Mouse (Mus musculus): ENCODE data around the gene Gm36079. TPM values are rescaled to one million over a fixed set of nuclear protein-coding genes. Genes with fewer than 3 reads are reported as not detected.
"Not testable (repeated sequence)": the region's sequence is repeated elsewhere in the genome, so short reads cannot be mapped to it uniquely, and the experiment has no call there.

The Gm36079 gene
- not detected for polyA plus RNA-seq (2017; shearing (Covaris generic))

DNA sequence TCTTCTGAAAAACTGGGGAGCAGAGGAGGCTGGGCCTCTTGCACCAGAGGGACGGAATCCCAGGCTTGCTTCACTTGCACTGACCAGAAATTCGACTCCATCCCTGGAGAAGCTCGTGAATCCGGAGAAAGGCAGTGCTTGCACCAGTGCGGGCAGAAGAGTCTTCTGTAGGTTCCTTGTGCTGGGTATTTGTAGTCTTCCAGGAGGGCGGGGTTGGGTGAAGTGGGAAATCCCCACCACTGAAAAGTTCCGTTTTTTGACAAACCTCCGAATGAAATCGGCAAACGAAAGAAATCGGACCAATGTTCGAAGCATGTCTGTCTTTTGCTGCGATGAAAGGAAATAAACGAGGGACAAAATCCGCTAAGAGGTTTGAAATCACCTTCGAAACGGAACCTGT lies at the start of gene Gm36079:
Gene Gm36079 (minus strand): TSS at position 101 of the 400 bp plus-strand sequence.
- not testable (repeated sequence) for ATAC-seq

DNA sequence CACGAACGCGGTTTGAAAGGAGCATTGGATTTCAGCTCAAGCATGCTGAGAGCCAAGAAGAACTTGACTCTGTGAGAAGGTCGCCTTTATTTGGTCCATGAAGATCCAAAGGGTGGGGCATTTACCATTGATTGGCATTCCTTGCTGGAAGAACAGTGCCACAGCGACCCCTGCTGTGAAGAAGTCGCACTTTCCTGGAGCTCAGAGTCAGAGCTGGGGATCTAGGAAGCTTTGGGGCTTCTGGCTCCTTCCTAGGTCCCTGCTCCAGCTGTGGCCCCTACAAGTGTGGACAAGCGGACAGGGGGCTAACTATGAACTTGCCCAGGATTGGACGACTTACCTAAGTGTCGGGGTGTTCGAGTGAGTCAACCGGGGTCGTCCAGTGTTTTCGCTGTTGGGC lies 44.1 kb upstream of the Gm36079 start:
- peak; percentile 47 for ATAC-seq

DNA sequence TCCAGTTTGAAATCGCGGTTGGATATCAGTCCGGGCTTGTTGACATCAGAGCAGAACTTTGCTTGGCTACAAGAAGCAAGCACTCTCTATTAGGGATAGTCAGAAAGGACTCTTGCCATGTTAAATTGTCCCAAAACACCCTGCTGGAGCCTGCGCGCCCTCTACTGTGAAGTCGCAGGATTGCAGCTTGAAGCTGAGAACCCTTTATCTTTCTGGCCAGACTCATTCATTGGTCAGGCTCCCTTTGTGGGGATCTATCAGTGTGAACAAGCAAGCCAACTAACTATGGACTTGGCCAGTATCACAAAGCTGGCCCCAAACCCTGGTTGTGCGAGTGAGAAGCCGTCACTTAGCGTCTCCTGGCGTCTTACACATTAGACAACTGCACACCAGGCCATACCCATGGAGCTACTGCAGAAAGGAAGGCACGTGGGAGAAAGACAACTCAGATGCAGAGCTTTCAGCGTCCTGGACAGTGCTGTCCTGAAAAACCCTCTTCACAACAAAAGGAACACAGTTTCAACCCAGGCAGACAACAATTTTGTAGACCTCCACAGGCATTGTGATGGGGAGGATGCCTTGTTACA lies 43.3 kb upstream of the Gm36079 start:
- peak; percentile 56 for ATAC-seq

DNA sequence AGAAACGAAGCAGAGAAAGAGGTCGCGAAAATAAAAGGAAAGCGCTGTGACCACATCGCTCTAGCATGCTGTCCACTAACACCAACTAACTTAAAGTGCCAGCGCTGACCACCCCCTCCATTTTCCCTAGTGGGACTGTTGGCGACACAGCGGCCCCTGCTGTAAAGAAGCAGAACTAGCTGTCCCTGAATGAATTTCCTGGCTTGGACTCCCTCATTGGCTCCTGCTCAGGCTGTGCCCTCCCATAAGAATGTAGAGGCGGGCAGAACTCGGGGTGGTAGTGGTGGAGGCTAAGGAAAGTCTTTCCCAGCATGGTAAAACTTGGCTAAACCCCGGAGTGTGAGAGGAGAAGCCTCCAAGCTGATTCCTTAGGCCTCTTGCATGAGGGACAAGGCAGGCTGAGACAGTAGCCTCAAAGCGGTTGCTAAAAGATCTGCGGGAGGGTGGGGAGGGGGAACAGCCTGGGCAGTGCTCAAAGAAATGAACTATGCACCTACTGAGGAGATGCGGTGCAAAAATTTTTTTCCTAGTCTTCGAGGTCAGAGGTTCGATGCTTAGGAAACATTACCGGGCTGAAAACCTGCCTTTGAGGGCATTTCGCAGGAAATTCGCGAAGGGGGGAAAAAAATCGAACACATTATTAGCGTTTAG lies 36.8 kb upstream of the Gm36079 start:
- peak; percentile 75 for ATAC-seq

DNA sequence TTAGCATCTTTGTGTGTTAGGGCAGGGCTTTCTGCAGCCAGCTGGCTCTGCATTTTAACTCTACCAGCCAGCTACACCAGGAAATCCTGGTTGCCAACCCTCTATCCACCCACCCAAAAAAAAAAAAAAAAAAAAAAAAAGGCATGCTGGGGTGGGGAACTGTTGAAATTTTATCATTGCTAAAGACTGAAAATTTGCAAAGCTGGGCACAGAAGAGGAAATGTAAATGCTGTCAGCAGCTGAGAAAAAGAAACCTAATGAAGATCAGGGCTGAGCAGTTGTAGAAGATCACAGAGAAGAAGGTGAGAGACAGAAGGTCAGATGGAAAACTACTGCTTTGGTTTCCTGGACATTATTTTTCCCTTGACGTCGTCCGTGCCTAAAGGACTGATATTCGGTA lies 36.1 kb upstream of the Gm36079 start:
- ATAC-seq = not testable (repeated sequence)

DNA sequence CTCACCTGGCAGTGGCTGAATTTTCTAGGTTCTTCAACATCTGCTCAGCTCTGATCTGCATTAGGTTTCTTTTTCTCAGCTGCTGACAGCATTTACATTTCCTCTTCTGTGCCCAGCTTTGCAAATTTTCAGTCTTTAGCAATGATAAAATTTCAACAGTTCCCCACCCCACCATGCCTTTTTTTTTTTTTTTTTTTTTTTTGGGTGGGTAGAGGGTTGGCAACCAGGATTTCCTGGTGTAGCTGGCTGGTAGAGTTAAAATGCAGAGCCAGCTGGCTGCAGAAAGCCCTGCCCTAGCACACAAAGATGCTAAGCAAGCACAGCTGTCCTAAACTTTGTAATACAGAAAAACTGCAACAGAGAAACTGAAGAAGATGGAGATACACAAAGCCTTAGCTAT lies 25.3 kb upstream of the Gm36079 start, which contains the start of gene Gm21188:
Gene Gm21188 (minus strand): TSS at position 110 of the 400 bp plus-strand sequence.
- ATAC-seq = not testable (repeated sequence)

DNA sequence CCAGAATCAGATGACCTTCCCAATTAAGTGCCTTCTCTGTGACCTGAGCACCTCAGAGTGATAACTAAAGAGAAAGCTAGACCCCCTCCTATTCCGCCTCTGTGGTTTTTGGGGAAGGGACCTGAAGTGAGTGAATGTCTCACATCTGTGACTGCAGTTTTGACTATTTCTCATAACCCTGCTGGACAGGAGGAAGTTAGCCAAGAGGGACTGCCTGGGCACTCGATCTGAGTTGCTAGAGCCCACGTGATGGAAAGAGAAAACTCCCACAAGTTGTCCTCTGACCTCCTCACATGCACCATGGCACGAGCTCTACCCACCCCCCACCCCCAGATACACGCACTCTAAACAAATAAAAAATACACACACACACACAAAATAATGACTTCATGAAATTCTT lies 21.8 kb upstream of the Gm36079 start:
- ATAC-seq = not testable (repeated sequence)

DNA sequence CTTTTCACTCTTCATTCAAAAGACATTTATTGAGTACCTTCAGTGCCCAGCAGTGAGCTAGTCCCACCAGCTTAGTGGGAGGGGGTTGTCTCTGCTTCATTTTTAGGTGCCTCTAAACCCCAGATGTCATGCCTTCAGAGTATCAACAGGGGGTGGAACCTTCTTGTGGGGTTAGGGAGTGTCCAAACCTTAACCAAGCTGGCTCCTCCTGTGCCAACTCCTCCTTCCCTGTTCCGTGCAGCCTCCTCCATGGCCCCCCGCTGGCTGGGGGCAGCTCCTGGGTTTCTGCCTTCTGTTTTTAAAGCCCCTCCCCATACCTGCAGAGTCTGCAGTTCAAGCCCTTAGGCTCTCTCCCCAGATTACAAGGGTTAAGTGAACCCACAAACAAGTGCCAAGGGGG lies 21.4 kb upstream of the Gm36079 start:
- not testable (repeated sequence) for ATAC-seq

DNA sequence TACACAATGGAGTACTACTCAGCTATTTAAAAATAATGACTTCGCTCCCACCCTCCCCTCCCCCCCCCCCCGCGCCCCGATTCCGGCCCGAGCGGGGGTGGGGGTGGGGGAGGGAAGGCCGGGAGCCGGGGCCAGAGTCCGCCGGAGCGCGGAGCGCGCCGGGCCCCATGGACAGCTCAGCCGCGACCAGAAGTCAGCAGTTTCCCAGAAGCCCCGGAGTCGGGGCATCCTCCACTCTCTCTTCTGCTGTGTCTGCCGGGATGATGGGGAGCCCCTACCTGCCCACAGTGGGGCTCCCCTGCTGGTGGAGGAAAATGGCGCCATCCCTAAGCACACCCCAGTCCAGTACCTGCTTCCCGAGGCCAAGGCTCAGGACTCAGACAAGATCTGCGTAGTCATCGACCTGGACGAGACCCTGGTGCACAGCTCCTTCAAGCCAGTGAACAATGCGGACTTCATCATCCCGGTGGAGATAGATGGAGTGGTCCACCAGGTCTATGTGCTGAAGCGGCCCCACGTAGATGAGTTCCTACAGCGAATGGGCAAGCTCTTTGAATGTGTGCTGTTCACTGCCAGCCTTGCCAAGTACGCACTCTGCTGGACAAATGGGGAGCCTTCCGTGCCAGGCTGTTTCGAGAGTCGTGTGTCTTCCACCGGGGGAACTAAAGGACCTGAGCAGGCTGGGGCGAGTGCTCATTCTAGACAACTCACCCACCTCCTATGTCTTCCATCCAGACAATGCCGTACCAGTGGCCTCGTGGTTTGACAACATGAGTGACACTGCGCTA lies 19.8 kb upstream of the Gm36079 start:
- ATAC-seq = not testable (repeated sequence)

DNA sequence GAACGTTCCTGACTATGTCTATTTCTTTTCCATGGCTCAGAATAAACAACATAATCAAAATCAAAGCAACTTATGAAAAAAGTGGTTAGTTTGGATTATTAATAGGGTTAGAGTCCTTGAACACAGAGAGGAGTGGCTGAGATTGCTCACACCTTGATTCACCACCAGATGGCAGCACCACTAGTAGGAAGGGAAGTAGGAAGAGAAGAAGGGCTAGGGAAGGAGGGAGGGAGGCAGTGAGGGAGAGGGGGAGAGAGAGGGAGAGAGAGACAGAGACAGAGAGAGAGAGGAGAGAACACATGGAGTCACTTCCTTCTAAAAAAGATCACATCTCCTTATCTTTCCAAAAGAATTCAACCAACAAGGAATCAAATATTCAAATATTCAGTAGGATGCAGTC lies 14.3 kb upstream of the Gm36079 start:
- ATAC-seq = not testable (repeated sequence)

DNA sequence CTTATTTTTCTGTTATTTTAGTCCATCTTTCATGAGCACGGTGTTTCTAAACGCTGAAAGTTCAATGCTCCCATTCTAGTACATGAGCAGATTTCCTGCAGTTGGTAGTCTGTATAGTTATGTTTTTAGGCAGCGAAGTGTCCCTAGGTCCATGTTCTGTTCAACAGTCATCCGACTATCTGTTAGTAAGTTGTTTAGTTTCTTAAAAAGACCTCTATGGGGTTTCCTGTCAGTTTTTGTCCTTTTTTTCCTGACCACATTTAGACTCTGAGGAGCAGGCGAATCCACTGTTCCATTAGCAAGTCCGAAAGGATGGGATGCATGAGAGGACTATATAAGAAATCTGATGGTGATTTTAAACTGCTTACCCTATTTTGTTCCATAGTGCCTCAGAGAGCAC lies 11.1 kb upstream of the Gm36079 start:
- ATAC-seq = not testable (repeated sequence)

DNA sequence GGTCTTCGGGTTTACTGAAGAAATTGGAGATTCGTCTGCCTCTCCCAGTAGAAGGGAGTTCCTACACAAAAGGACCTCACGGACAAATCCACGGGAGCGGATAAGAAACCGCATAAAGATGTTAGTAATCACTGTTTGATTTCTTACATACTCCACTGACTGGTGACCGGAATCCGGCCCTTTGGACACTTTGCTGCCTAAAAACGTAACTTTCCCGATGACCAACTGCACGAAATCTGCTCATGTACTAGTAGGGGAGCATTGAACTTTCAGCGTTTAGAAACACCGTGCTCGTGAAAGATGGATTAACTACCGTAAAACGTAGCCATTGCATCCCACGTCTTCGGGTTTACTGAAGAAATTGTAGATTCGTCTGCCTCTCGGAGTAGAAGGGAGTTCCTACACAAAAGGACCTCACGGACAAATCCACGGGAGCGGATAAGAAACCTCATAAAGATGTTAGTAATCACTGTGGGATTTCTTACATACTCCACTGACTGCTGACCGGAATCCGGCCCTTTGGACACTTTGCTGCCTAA lies 9.8 kb upstream of the Gm36079 start:
- ATAC-seq = not testable (repeated sequence)

DNA sequence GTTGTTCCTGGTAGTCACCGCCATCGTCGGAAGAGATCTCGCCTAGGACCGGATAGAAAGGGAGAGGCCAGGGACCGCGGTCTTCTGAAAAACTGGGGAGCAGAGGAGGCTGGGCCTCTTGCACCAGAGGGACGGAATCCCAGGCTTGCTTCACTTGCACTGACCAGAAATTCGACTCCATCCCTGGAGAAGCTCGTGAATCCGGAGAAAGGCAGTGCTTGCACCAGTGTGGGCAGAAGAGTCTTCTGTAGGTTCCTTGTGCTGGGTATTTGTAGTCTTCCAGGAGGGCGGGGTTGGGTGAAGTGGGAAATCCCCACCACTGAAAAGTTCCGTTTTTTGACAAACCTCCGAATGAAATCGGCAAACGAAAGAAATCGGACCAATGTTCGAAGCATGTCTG lies 8.3 kb upstream of the Gm36079 start:
- ATAC-seq = not testable (repeated sequence)

DNA sequence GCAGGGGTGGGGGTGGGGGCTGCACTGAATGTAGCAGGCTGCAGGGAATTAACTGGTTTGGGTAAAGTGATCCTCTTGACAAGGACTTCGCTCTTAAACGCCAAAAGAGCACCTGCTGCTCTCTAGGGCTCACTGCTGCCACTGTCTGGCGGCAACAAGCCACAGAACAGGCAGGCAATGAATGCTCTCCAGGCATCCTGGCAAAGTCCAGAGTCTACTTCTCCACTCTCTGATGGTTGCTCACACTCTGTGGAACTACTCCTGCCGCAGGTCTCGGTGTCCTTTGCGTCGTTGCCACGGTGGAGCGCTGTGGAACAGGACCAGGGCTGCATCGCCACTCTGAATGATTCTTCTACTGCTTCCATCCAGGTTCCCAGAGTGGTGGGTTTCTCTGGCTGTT lies 7.8 kb upstream of the Gm36079 start:
- not testable (repeated sequence) for ATAC-seq

DNA sequence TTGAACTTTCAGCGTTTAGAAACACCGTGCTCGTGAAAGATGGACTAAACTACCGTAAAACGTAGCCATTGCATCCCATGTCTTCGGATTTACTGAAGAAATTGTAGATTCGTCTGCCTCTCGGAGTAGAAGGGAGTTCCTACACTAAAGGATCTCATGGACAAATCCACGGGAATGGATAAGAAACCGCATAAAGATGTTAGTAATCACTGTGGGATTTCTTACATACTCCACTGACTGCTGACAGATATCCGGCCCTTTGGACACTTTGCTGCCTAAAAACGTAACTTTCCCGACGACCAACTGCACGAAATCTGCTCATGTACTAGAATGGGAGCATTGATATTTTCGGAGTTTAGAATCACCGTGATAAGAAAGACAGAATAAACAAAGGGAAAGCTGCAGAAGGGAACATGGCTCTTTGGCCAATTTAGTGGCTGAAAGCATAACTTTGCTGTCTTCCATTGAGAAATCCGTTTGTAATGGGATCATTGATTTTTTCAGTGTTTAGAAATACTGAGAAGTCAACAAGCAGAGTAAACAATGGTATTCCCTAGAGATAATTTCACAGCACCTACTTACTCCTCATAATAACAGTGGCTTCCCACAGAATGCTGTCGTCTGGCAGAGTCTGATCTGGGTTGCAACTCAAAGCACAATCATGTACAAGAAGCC lies 6.8 kb upstream of the Gm36079 start:
- not testable (repeated sequence) for ATAC-seq

DNA sequence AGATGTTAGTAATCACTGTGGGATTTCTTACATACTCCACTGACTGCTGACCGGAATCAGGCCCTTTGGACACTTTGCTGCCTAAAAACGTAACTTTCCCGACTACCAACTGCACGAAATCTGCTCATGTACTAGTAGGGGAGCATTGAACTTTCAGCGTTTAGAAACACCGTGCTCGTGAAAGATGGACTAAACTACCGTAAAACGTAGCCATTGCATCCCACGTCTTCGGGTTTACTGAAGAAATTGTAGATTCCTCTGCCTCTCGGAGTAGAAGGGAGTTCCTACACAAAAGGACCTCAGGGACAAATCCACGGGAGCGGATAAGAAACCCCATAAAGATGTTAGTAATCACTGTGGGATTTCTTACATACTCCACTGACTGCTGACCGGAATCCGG lies 4.9 kb upstream of the Gm36079 start:
- ATAC-seq = not testable (repeated sequence)

DNA sequence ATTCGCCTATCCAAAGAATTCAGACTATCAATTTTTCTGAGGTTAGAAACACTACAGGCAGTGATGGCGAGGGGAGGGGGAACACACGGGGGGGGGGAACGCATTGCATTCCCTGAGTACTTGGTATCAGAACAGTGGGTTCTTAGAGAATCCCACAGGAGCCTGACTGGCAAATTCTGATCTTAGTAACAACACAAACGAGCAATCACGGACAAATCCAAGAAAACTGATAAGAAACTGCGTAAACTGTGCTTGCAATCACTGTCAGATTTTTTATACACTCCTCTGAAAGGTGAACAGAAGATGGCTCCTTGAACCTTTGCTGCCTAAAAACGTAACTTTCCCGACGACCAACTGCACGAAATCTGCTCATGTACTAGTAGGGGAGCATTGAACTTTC lies 557 bp upstream of the Gm36079 start:
- ATAC-seq = not testable (repeated sequence)

DNA sequence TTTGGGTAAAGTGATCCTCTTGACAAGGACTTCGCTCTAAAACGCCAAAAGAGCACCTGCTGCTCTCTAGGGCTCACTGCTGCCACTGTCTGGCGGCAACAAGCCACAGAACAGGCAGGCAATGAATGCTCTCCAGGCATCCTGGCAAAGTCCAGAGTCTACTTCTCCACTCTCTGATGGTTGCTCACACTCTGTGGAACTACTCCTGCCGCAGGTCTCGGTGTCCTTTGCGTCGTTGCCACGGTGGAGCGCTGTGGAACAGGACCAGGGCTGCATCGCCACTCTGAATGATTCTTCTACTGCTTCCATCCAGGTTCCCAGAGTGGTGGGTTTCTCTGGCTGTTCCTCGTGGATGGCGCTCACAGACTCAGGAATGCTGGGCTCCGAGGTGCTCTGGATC lies 438 bp downstream of the Gm36079 start:
- not testable (repeated sequence) for ATAC-seq

DNA sequence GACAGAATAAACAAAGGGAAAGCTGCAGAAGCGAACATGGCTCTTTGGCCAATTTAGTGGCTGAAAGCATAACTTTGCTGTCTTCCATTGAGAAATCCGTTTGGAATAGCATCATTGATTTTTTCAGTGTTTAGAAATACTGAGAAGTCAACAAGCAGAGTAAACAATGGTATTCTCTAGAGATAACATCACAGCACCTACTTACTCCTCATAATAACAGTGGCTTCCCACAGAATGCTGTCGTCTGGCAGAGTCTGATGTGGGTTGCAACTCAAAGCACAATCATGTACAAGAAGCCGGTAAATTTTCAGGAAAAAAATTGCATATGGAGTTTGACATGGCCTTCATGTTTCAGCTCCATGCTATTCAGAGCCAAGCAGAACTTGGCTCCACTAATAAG lies 1.2 kb downstream of the Gm36079 start:
- ATAC-seq = not testable (repeated sequence)

DNA sequence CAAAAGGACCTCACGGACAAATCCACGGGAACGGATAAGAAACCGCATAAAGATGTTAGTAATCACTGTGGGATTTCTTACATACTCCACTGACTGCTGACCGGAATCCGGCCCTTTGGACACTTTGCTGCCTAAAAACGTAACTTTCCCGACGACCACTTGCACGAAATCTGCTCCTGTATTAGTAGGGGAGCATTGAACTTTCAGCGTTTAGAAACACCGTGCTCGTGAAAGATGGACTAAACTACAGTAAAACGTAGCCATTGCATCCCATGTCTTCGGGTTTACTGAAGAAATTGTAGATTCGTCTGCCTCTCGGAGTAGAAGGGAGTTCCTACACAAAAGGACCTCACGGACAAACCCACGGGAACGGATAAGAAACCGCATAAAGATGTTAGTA lies 1.8 kb downstream of the Gm36079 start:
- ATAC-seq = not testable (repeated sequence)

DNA sequence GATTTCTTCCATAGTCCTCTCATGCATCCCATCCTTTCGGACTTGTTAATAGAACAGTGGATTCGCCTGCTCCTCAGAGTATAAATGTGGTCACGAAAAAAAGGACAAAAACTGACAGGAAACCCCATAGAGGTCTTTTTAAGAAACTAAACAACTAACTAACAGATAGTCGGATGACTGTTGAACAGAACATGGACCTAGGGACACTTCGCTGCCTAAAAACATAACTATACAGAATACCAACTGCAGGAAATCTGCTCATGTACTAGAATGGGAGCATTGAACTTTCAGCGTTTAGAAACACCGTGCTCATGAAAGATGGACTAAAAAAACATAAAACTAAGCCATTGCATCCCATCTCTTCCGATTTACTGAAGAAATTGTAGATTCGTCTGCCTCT lies 2.2 kb downstream of the Gm36079 start:
- not testable (repeated sequence) for ATAC-seq

DNA sequence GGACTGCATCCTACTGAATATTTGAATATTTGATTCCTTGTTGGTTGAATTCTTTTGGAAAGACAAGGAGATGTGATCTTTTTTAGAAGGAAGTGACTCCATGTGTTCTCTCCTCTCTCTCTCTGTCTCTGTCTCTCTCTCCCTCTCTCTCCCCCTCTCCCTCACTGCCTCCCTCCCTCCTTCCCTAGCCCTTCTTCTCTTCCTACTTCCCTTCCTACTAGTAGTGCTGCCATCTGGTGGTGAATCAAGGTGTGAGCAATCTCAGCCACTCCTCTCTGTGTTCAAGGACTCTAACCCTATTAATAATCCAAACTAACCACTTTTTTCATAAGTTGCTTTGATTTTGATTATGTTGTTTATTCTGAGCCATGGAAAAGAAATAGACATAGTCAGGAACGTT lies 5.3 kb downstream of the Gm36079 start:
- not testable (repeated sequence) for ATAC-seq

Measured in CD4-positive, CD25-positive, alpha-beta regulatory T cell, adult 4 months (primary cell).